Mouse (Mus musculus) splenic B cell, adult 2 months (primary cell): ENCODE measurements at regions not wholly inside any gene's neighbourhood (a gene's known extent, or its start where the extent isn't known, plus 50 kb on each side); places are given as distances from the start of the nearest gene placed in this dataset.

Source experiments
- DNase-seq: peaks from one replicate; pipeline ENCODE4 v3.0.0-alpha.2; 2011; ENCODE audit warnings: low read depth, low spot score
- H3K27me3 ChIP-seq: 2 replicates; pipeline ENCODE4 v1.6.1; 2012; ENCODE audit warnings: mild to moderate bottlenecking, low read length, moderate library complexity, mixed read lengths; ENCODE audit not compliant: control insufficient read depth, poor library complexity, insufficient read depth, severe bottlenecking
- H3K36me3 ChIP-seq: 2 replicates; pipeline ENCODE4 v1.6.1; 2012; ENCODE audit warnings: mild to moderate bottlenecking, low read length, moderate library complexity, mixed read lengths; ENCODE audit not compliant: control insufficient read depth, poor library complexity, insufficient read depth, severe bottlenecking

GRCm38 (mm10) chr13:55930637-55931036 lies 94.6 kb upstream of the Pitx1 start:
- Histone ChIP-seq H3K36me3 (no peaks in the 10 kb centered on the region), H3K27me3 (no peaks in the 10 kb centered on the region)
- no peak for DNase-seq

- DNase-seq, result no peak
- no peaks in the 10 kb centered on the region for H3K27me3 ChIP-seq
- no peaks in the 10 kb centered on the region for H3K36me3 ChIP-seq
Measured at GRCm38 (mm10) chr13:55929814-55930213, 93.8 kb upstream of the Pitx1 start.

- no peak for DNase-seq
- Histone ChIP-seq H3K36me3 (no peaks in the 10 kb centered on the region), H3K27me3 (no peaks in the 10 kb centered on the region)
Measured at GRCm38 (mm10) chr13:55923505-55924136, 87.6 kb upstream of the Pitx1 start.

GRCm38 (mm10) chr13:55917316-55917715 lies 81.3 kb upstream of the Pitx1 start:
- H3K27me3 ChIP-seq, result no peaks in the 10 kb centered on the region
- no peaks in the 10 kb centered on the region for H3K36me3 ChIP-seq
- DNase-seq, result no peak

GRCm38 (mm10) chr13:55912271-55912711 lies 76.3 kb upstream of the Pitx1 start:
- no peak for DNase-seq
- no peaks in the 10 kb centered on the region for H3K27me3 ChIP-seq
- H3K36me3 ChIP-seq, result no peaks in the 10 kb centered on the region

- no peaks in the 10 kb centered on the region for H3K36me3 ChIP-seq
- DNase-seq, result no peak
- no peaks in the 10 kb centered on the region for H3K27me3 ChIP-seq
Measured at GRCm38 (mm10) chr13:55909941-55910340, 73.9 kb upstream of the Pitx1 start.

- no peak for DNase-seq
- Histone ChIP-seq H3K27me3 (no peaks in the 10 kb centered on the region), H3K36me3 (no peaks in the 10 kb centered on the region)
Measured at GRCm38 (mm10) chr13:55904884-55905283, 68.9 kb upstream of the Pitx1 start.

GRCm38 (mm10) chr13:55902255-55902654 lies 66.3 kb upstream of the Pitx1 start:
- Histone ChIP-seq H3K27me3 (no peaks in the 10 kb centered on the region), H3K36me3 (no peaks in the 10 kb centered on the region)
- DNase-seq, result no peak

- no peaks in the 10 kb centered on the region for H3K27me3 ChIP-seq
- no peaks in the 10 kb centered on the region for H3K36me3 ChIP-seq
- DNase-seq, result no peak
Measured at GRCm38 (mm10) chr13:55900190-55900526, 64.2 kb upstream of the Pitx1 start.

GRCm38 (mm10) chr13:55899501-55900189 lies 63.7 kb upstream of the Pitx1 start:
- no peak for DNase-seq
- H3K27me3 ChIP-seq, result no peaks in the 10 kb centered on the region
- no peaks in the 10 kb centered on the region for H3K36me3 ChIP-seq

GRCm38 (mm10) chr13:55898999-55899398 lies 63.0 kb upstream of the Pitx1 start:
- no peak for DNase-seq
- no peaks in the 10 kb centered on the region for H3K27me3 ChIP-seq
- H3K36me3 ChIP-seq, result no peaks in the 10 kb centered on the region

- Histone ChIP-seq H3K27me3 (no peaks in the 10 kb centered on the region), H3K36me3 (no peaks in the 10 kb centered on the region)
- DNase-seq, result no peak
Measured at GRCm38 (mm10) chr13:55898257-55898950, 62.4 kb upstream of the Pitx1 start.

GRCm38 (mm10) chr13:55895505-55895904 lies 59.5 kb upstream of the Pitx1 start:
- Histone ChIP-seq H3K36me3 (no peaks in the 10 kb centered on the region), H3K27me3 (no peaks in the 10 kb centered on the region)
- no peak for DNase-seq

- DNase-seq, result no peak
- Histone ChIP-seq H3K27me3 (no peaks in the 10 kb centered on the region), H3K36me3 (no peaks in the 10 kb centered on the region)
Measured at GRCm38 (mm10) chr13:55893154-55894018, 57.4 kb upstream of the Pitx1 start.

- H3K27me3 ChIP-seq, result no peaks in the 10 kb centered on the region
- no peaks in the 10 kb centered on the region for H3K36me3 ChIP-seq
- no peak for DNase-seq
Measured at GRCm38 (mm10) chr13:55892250-55892649, 56.3 kb upstream of the Pitx1 start.
